Comparison of ENCODE assay signal across 10 mouse cellular contexts in the genomic region with DNA sequence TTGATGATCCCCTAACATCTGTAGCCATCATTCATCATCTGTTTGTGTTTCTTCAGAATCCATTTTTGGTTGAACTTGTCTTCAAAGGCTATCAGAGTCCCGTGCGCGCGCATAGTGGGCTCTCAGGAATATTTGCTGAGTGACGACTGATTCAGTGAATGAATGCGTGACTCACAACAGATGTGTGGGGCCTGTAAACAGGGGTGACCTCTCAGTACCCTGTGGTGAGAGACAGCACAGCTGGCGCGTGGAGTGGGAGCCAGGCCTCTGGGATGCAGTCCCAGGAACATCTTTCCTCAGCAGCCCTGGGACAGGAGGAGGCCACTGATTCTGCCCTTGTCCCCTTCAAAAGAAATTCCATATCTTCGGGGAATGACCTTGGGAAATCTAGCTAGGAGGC. TPM values are rescaled to one million over a fixed set of nuclear protein-coding genes. Genes with fewer than 3 reads are reported as not detected.
DNase-seq lines count a peak whose midpoint lies in the region.
"Had no signal": no experiment of that assay in that cellular context is flagged by ENCODE, and none has a peak within 500 bp of the region (broad histone marks: within the 10 kb centered on the region; RNA-seq: fewer than 3 reads in every experiment).

No protein-coding gene starts in this region.

- DNase-seq in kidney, postnatal 10 days: peak; percentile 54
- no peak for DNase-seq in kidney, postnatal 14 days
- DNase-seq in gastrocnemius, postnatal 10 days: peak; percentile 38
- DNase-seq in heart, postnatal 36 days: peak; percentile 56 to 64
- DNase-seq in skeletal muscle tissue, adult 2 months (ENCODE audit: low read depth, low spot score): peak; percentile 58
- no peak for DNase-seq in embryo, embryonic 9.5 days (ENCODE audit: extremely low spot score)
- DNase-seq in right cerebral cortex, postnatal 25 days: no peak
- DNase-seq: adrenal gland, postnatal 36 days; cerebellum, adult 18-20 months; retina, postnatal 1 day had no signal

- intact Hi-C loops in heart, postnatal 36 days (cut with DNase I): loop anchor here (5.0 kb wide), 1 partner anchor 128 kb away; no protein-coding TSS in a partner anchor

RNA-seq across cellular contexts. Expression of a gene that starts 16.3 kb away (rescaled TPM):
- total RNA-seq in gastrocnemius, postnatal 10 days (2021): 10 to 100 TPM; 17.2 to 29.5 TPM
- 10 to 100 TPM; 18.6 to 20.8 TPM for total RNA-seq in heart, postnatal 36 days (2021)

Comparison
In these comparisons a context has a peak if more than half of its experiments do, and no peak if none do; other contexts are left out.
1. DNase-seq: peak in kidney, postnatal 10 days (single experiment), gastrocnemius, postnatal 10 days (single experiment), heart, postnatal 36 days (2 of 2) and skeletal muscle tissue, adult 2 months (single experiment); none in kidney, postnatal 14 days (single experiment), embryo, embryonic 9.5 days (single experiment) and right cerebral cortex, postnatal 25 days (single experiment).